In the genomic region with DNA sequence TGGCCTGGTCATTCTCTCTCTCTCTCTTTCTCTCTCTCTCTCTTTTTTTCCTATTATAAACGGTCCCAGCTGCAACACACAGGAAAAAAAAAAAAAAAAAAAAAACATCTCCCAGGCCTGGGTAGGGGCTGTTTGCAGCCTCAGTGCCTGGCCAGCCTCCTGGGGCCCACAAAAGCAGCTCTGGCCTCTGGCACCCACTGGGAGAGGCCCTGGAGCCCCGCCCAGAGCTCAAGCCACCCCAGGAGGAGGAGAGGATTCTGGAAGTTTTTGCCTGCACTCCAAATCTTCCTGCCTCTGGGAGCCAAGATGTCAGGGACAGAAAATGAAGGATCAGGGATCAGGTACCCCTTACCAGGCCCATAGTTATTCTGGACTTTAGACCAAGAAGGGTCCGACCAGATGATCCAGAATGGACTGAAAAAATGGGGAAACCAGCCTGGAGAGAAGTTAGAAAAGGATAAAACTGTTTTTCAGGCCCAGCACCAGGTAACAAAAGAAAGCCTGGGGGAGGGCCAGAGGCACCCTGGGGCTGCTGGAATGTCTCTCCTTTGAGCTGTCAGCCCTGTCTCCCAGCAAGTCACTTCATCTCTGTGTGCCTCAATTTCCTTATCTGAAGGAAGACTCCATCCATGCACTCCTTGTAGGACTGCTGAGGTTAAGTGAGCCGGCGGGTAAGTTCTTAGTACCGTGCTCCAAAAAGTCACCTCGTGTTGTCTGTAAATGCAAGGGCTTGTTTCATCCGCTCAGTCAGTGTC, we compare ENCODE assay signal across 15 mouse cellular contexts. TPM values are rescaled to one million over a fixed set of nuclear protein-coding genes. Genes with fewer than 3 reads are reported as not detected.
DNase-seq lines count a peak whose midpoint lies in the region; ATAC-seq lines count a peak whose summit lies in the region.
"Had no signal": no experiment of that assay in that cellular context is flagged by ENCODE, and none has a peak within 500 bp of the region (broad histone marks: within the 10 kb centered on the region; RNA-seq: fewer than 3 reads in every experiment).

No protein-coding gene starts in this region.

- no peak overlapping the region; the same call in 1 of the 2 replicates for H3K9ac ChIP-seq in hindbrain, embryonic 13.5 days
- H3K9ac ChIP-seq in midbrain, embryonic 14.5 days (replicated peaks; ENCODE audit: low read length): no peak overlapping the region

- H3K4me1 ChIP-seq in heart, embryonic 10.5 days: peaks cover 24% of the 10 kb centered on the region
- peaks cover 27% of the 10 kb centered on the region for H3K4me1 ChIP-seq in hindbrain, embryonic 13.5 days (replicated peaks)
- H3K4me1 ChIP-seq in midbrain, embryonic 14.5 days (ENCODE audit: control insufficient read depth, insufficient read depth, low read length): peaks cover 3% of the 10 kb centered on the region

- peaks cover 29% of the 10 kb centered on the region for H3K27me3 ChIP-seq in heart, embryonic 10.5 days (ENCODE audit: insufficient read depth, poor library complexity, severe bottlenecking)
- H3K27me3 ChIP-seq in hindbrain, embryonic 13.5 days: 0 out of 2 replicates have a peak, but pooled peaks cover 2% of the 10 kb centered on the region
- H3K27me3 ChIP-seq in midbrain, embryonic 14.5 days (ENCODE audit: control insufficient read depth, insufficient read depth, low read length): no peaks in the 10 kb centered on the region

- H3K27ac ChIP-seq in heart, embryonic 10.5 days: 0 out of 2 replicates have a peak overlapping the region, but pooled peaks have one; percentile 63
- peak overlapping the region; percentile 36; the same call in 1 of the 2 replicates for H3K27ac ChIP-seq in hindbrain, embryonic 13.5 days
- peak overlapping the region; percentile 37; the same call in 1 of the 2 replicates for H3K27ac ChIP-seq in midbrain, embryonic 14.5 days (replicated peaks; ENCODE audit: low read depth, low read length)
- H3K27ac ChIP-seq: kidney, postnatal 0 days had no signal

- WGBS in heart, embryonic 10.5 days: 24% methylated on average over 8 of the region's 8 CpGs
- 17% methylated on average over 8 of the region's 8 CpGs for WGBS in hindbrain, embryonic 13.5 days
- WGBS in midbrain, embryonic 14.5 days: 19% methylated on average over 8 of the region's 8 CpGs

- H3K9me3 ChIP-seq in heart, embryonic 10.5 days: no peaks in the 10 kb centered on the region
- no peaks in the 10 kb centered on the region for H3K9me3 ChIP-seq in hindbrain, embryonic 13.5 days
- H3K9me3 ChIP-seq in midbrain, embryonic 14.5 days (ENCODE audit: control insufficient read depth, low read length): no peaks in the 10 kb centered on the region

- no peak overlapping the region for H3K4me3 ChIP-seq in heart, embryonic 10.5 days
- no peak overlapping the region for H3K4me3 ChIP-seq in hindbrain, embryonic 13.5 days
- H3K4me3 ChIP-seq in midbrain, embryonic 14.5 days (replicated peaks; ENCODE audit: low read depth, low read length): no peak overlapping the region

- ATAC-seq in hindbrain, embryonic 13.5 days (ENCODE audit: low FRiP score): no peak
- ATAC-seq in midbrain, embryonic 14.5 days (ENCODE audit: low FRiP score, low TSS enrichment): no peak
- no peak for ATAC-seq in megakaryocyte-erythroid progenitor cell, adult 5-6 weeks (replicated peaks; ENCODE audit: low FRiP score, low TSS enrichment, poor library complexity, severe bottlenecking)
- ATAC-seq: Patski had no signal

- H3K36me3 ChIP-seq in heart, embryonic 10.5 days: no peaks in the 10 kb centered on the region
- H3K36me3 ChIP-seq in hindbrain, embryonic 13.5 days: no peaks in the 10 kb centered on the region
- no peaks in the 10 kb centered on the region for H3K36me3 ChIP-seq in midbrain, embryonic 14.5 days (ENCODE audit: control insufficient read depth, insufficient read depth, low read length)

- DNase-seq in heart, embryonic 10.5 days (ENCODE audit: low spot score): no peak
- DNase-seq in heart, adult 18-20 months: no peak
- DNase-seq in R1 (ENCODE audit: low read depth, low spot score) (peak; percentile 81), liver (no peak)
- no peak for DNase-seq in midbrain, embryonic 14.5 days
- DNase-seq: adrenal gland, adult 8-10 months; cerebellum, adult 11 months; gastrocnemius, postnatal 14 days; layer of hippocampus, adult 9-11 months; lung, adult 18-20 months; thymus, adult 18-20 months had no signal

- H3K4me2 ChIP-seq in hindbrain, embryonic 13.5 days: no peak overlapping the region
- no peak overlapping the region for H3K4me2 ChIP-seq in midbrain, embryonic 14.5 days (ENCODE audit: low read length)

RNA-seq across cellular contexts. Expression of gene Zfp423, which starts 8.6 kb away (rescaled TPM):
- 5.0 and 10.4 TPM in 2 replicates for polyA plus RNA-seq in heart, embryonic 10.5 days (2016; fragmentation: Nextera tagmentation; extraction: Ambion mirVana)
- total RNA-seq in heart, adult 18-20 months (2021): 1 to 10 TPM; 3.6 to 4.9 TPM
- 39.6 and 39.9 TPM in 2 replicates for polyA plus RNA-seq in hindbrain, embryonic 13.5 days (2015; fragmentation: Nextera tagmentation; extraction: Ambion mirVana)
- polyA plus RNA-seq in midbrain, embryonic 14.5 days (2014; fragmentation: Nextera tagmentation; extraction: Ambion mirVana): 44.0 and 63.0 TPM in 2 replicates
- not detected in 2 replicates for total RNA-seq in megakaryocyte-erythroid progenitor cell, adult 5-6 weeks (2014; fragmentation: Nextera tagmentation)
- not detected in 2 replicates for total RNA-seq in megakaryocyte-erythroid progenitor cell, adult 5-6 weeks (2017)
